Mouse (Mus musculus) midbrain, embryonic 10.5 days (tissue): ENCODE results near the gene Cst6. TPM values are rescaled to one million over a fixed set of nuclear protein-coding genes. Genes with fewer than 3 reads are reported as not detected.
A peak's percentile ranks its signal among the peaks of the same experiment; 100 is the strongest.

Experiments
- DNase-seq: peaks from one replicate; pipeline ENCODE4 v3.0.0-alpha.2; 2017; ENCODE audit warnings: low spot score
- H3K27ac ChIP-seq: fragments of 300-500 bp; sonication (generic); replicated peaks from 2 replicates; pipeline ENCODE4 v1.5.1; 2016; ENCODE audit warnings: mild to moderate bottlenecking
- H3K27me3 ChIP-seq: fragments of 300-500 bp; sonication (generic); 2 replicates; pipeline ENCODE4 v1.6.1; 2016; ENCODE audit warnings: low read depth, mild to moderate bottlenecking; ENCODE audit not compliant: poor library complexity, severe bottlenecking
- H3K36me3 ChIP-seq: fragments of 300-500 bp; sonication (generic); 2 replicates; pipeline ENCODE4 v1.6.1; 2016; ENCODE audit warnings: mild to moderate bottlenecking, moderate library complexity
- H3K4me1 ChIP-seq: fragments of 300-500 bp; sonication (generic); 2 replicates; pipeline ENCODE4 v1.6.1; 2016
- H3K4me3 ChIP-seq: fragments of 300-500 bp; sonication (generic); 2 replicates; pipeline ENCODE4 v1.5.1; 2016; ENCODE audit warnings: mild to moderate bottlenecking, moderate library complexity
- H3K9me3 ChIP-seq: fragments of 300-500 bp; sonication (generic); replicated peaks from 2 replicates; pipeline ENCODE4 v1.6.1; 2016; ENCODE audit warnings: mild to moderate bottlenecking
- WGBS: fragments of 180-500 bp; shearing (Covaris S2); methylation state at CpG from one replicate; pipeline ENCODE4 v1.1.7; 2016; 5-methylcytosine and 5-hydroxymethylcytosine counted together
- polyA plus RNA-seq: library from polyadenylated mRNA; unstranded; fragments of >200 nt; fragmentation: Nextera tagmentation; extraction: Ambion mirVana; gene quantifications from 2 replicates; pipeline ENCODE4 v1.2.1, GENCODE M21; 2016

The Cst6 gene
- polyA plus RNA-seq, 1 experiment from 2014 or later: 0.67 TPM

GRCm38 (mm10) chr19:5345297-5346131, 3.9 kb downstream of the Cst6 start:
- peaks cover 9% of the 10 kb centered on the region for H3K4me1 ChIP-seq
- peaks cover 16% of the 10 kb centered on the region for H3K27me3 ChIP-seq
- no peak overlapping the region for H3K27ac ChIP-seq
- 86% methylated on average over 6 of the region's 6 CpGs for WGBS
- H3K9me3 ChIP-seq: no peaks in the 10 kb centered on the region
- no peaks in the 10 kb centered on the region for H3K36me3 ChIP-seq
- H3K4me3 ChIP-seq: no peak overlapping the region
- DNase-seq: no peak

GRCm38 (mm10) chr19:5341360-5341759, 8.0 kb downstream of the Cst6 start:
- Histone ChIP-seq H3K4me1 (no peaks in the 10 kb centered on the region), H3K27me3 (no peaks in the 10 kb centered on the region), H3K27ac (no peak overlapping the region), H3K9me3 (no peaks in the 10 kb centered on the region), H3K36me3 (no peaks in the 10 kb centered on the region), H3K4me3 (no peak overlapping the region)
- 91% methylated on average over 7 of the region's 7 CpGs for WGBS
- no peak for DNase-seq

- Histone ChIP-seq H3K36me3 (no peaks in the 10 kb centered on the region), H3K4me3 (no peak overlapping the region)
Measured at GRCm38 (mm10) chr19:5337975-5338374, 11.4 kb downstream of the Cst6 start.

GRCm38 (mm10) chr19:5335441-5335840, 13.9 kb downstream of the Cst6 start, which contains the start of gene Catsper1:
TSS of gene Catsper1 (plus strand) at chr19:5335741.
- Histone ChIP-seq H3K36me3 (no peaks in the 10 kb centered on the region), H3K4me3 (no peak within 1 kb of the TSS), H3K27ac (no peak within 1 kb of the TSS), H3K9me3 (no peaks in the 10 kb centered on the region), H3K4me1 (peaks cover 8% of the 10 kb centered on the region), H3K27me3 (no peaks in the 10 kb centered on the region)
- WGBS: 91% methylated on average over 6 of the region's 6 CpGs
- no peak for DNase-seq

More at GRCm38 (mm10) chr19:5337975-5338374, 11.4 kb downstream of the Cst6 start:
- DNase-seq: peak; percentile 60
- Histone ChIP-seq H3K27ac (no peak overlapping the region), H3K27me3 (no peaks in the 10 kb centered on the region), H3K4me1 (peaks cover 8% of the 10 kb centered on the region), H3K9me3 (no peaks in the 10 kb centered on the region)
- WGBS: 24% methylated on average over 5 of the region's 5 CpGs

GRCm38 (mm10) chr19:5334741-5335140, 14.6 kb downstream of the Cst6 start:
- peaks cover 8% of the 10 kb centered on the region for H3K4me1 ChIP-seq
- no peaks in the 10 kb centered on the region for H3K27me3 ChIP-seq
- no peak overlapping the region for H3K27ac ChIP-seq
- no peak for DNase-seq
- no peak overlapping the region for H3K4me3 ChIP-seq
- H3K9me3 ChIP-seq: no peaks in the 10 kb centered on the region
- WGBS: 82% methylated on average over 5 of the region's 5 CpGs
- no peaks in the 10 kb centered on the region for H3K36me3 ChIP-seq

GRCm38 (mm10) chr19:5327970-5328369, 21.4 kb downstream of the Cst6 start:
- Histone ChIP-seq H3K4me1 (0 out of 2 replicates have a peak, but pooled peaks cover 3% of the 10 kb centered on the region), H3K27ac (no peak overlapping the region), H3K36me3 (no peaks in the 10 kb centered on the region), H3K27me3 (no peaks in the 10 kb centered on the region), H3K9me3 (no peaks in the 10 kb centered on the region), H3K4me3 (no peak overlapping the region)
- DNase-seq: no peak
- 73% methylated on average over 19 of the region's 19 CpGs for WGBS

- H3K4me1 ChIP-seq: 0 out of 2 replicates have a peak, but pooled peaks cover 3% of the 10 kb centered on the region
- H3K36me3 ChIP-seq: no peaks in the 10 kb centered on the region
- H3K4me3 ChIP-seq: no peak overlapping the region
- no peak overlapping the region for H3K27ac ChIP-seq
- 60% methylated on average over 17 of the region's 17 CpGs for WGBS
- no peaks in the 10 kb centered on the region for H3K27me3 ChIP-seq
- DNase-seq: no peak
- no peaks in the 10 kb centered on the region for H3K9me3 ChIP-seq
Measured at GRCm38 (mm10) chr19:5323801-5324200, 25.6 kb downstream of the Cst6 start.

- 92% methylated on average over 8 of the region's 8 CpGs for WGBS
- peaks cover 5% of the 10 kb centered on the region for H3K36me3 ChIP-seq
- DNase-seq: no peak
Measured at GRCm38 (mm10) chr19:5313189-5313588, 36.2 kb downstream of the Cst6 start.

GRCm38 (mm10) chr19:5309025-5309424, 40.3 kb downstream of the Cst6 start:
- no peak overlapping the region for H3K27ac ChIP-seq
- H3K9me3 ChIP-seq: peaks cover 12% of the 10 kb centered on the region
- DNase-seq: peak; percentile 25
- H3K36me3 ChIP-seq: peaks cover 42% of the 10 kb centered on the region
- peaks cover 9% of the 10 kb centered on the region for H3K4me1 ChIP-seq
- peaks cover 21% of the 10 kb centered on the region for H3K27me3 ChIP-seq
- 84% methylated on average over 7 of the region's 7 CpGs for WGBS
- no peak overlapping the region for H3K4me3 ChIP-seq

More at GRCm38 (mm10) chr19:5313189-5313588, 36.2 kb downstream of the Cst6 start:
- Histone ChIP-seq H3K27ac (no peak overlapping the region), H3K27me3 (peaks cover under 1% of the 10 kb centered on the region; the same call in 1 of the 2 replicates), H3K9me3 (peaks cover 11% of the 10 kb centered on the region), H3K4me3 (no peak overlapping the region), H3K4me1 (no peaks in the 10 kb centered on the region)

- Histone ChIP-seq H3K4me3 (peak overlapping the region; percentile 37), H3K27ac (no peak overlapping the region), H3K36me3 (peaks cover 53% of the 10 kb centered on the region), H3K27me3 (peaks cover 21% of the 10 kb centered on the region), H3K9me3 (peaks cover 12% of the 10 kb centered on the region), H3K4me1 (peaks cover 9% of the 10 kb centered on the region)
- 43% methylated on average over 98 of the region's 98 CpGs for WGBS
- DNase-seq: peak; percentile 30
Measured at GRCm38 (mm10) chr19:5306968-5307734, 42.2 kb downstream of the Cst6 start.

GRCm38 (mm10) chr19:5306279-5306678, 43.1 kb downstream of the Cst6 start:
- H3K9me3 ChIP-seq: peaks cover 12% of the 10 kb centered on the region
- H3K4me3 ChIP-seq: no peak overlapping the region
- peaks cover 21% of the 10 kb centered on the region for H3K27me3 ChIP-seq
- H3K27ac ChIP-seq: no peak overlapping the region
- H3K36me3 ChIP-seq: peaks cover 53% of the 10 kb centered on the region
- peaks cover 9% of the 10 kb centered on the region for H3K4me1 ChIP-seq
- DNase-seq: no peak
- WGBS: 86% methylated on average over 6 of the region's 6 CpGs

- Histone ChIP-seq H3K4me3 (no peak overlapping the region), H3K27me3 (peaks cover 13% of the 10 kb centered on the region), H3K9me3 (peaks cover 8% of the 10 kb centered on the region), H3K36me3 (peaks cover 41% of the 10 kb centered on the region), H3K27ac (no peak overlapping the region), H3K4me1 (peaks cover 26% of the 10 kb centered on the region)
- DNase-seq: peak; percentile 45
- 19% methylated on average over 4 of the region's 4 CpGs for WGBS
Measured at GRCm38 (mm10) chr19:5302455-5302854, 46.9 kb downstream of the Cst6 start.
